Mouse (Mus musculus) stomach, embryonic 14.5 days (tissue): ENCODE measurements at regions not wholly inside any gene's neighbourhood (a gene's known extent, or its start where the extent isn't known, plus 50 kb on each side); places are given as distances from the start of the nearest gene placed in this dataset.
"Not testable (repeated sequence)": the region's sequence is repeated elsewhere in the genome, so short reads cannot be mapped to it uniquely, and the experiment has no call there.

Source experiments
- ATAC-seq: fragments of 200-750 bp; cut with Nextera tagmentation; 2 replicates; pipeline ENCODE4 v1.8.0; 2017; ENCODE audit warnings: low read depth, moderate TSS enrichment; ENCODE audit not compliant: insufficient number of reproducible peaks, insufficient read depth, low FRiP score
- H3K27ac ChIP-seq: fragments of 300-500 bp; sonication (generic); 2 replicates; pipeline ENCODE4 v1.5.1; 2014; ENCODE audit warnings: mild to moderate bottlenecking, low read length, moderate library complexity, mixed read lengths
- H3K27me3 ChIP-seq: fragments of 300-500 bp; sonication (generic); 2 replicates; pipeline ENCODE4 v1.6.1; 2014; ENCODE audit warnings: low read length, control low read depth, mixed read lengths; ENCODE audit not compliant: control insufficient read depth, insufficient read depth
- H3K36me3 ChIP-seq: fragments of 300-500 bp; sonication (generic); 2 replicates; pipeline ENCODE4 v1.6.1; 2014; ENCODE audit warnings: mild to moderate bottlenecking, control low read depth, low read length, moderate library complexity, mixed read lengths; ENCODE audit not compliant: control insufficient read depth, insufficient read depth
- H3K4me1 ChIP-seq: fragments of 300-500 bp; sonication (generic); 2 replicates; pipeline ENCODE4 v1.6.1; 2014; ENCODE audit warnings: low read length, control low read depth, mixed read lengths; ENCODE audit not compliant: control insufficient read depth, insufficient read depth
- H3K4me2 ChIP-seq: fragments of 300-500 bp; sonication (generic); replicated peaks from 2 replicates; pipeline ENCODE4 v1.6.1; 2014; ENCODE audit warnings: low read depth, low read length, control low read depth
- H3K4me3 ChIP-seq: fragments of 300-500 bp; sonication (generic); 2 replicates; pipeline ENCODE4 v1.5.1; 2014; ENCODE audit warnings: low read depth, low read length, control low read depth
- H3K9ac ChIP-seq: fragments of 300-500 bp; sonication (generic); replicated peaks from 2 replicates; pipeline ENCODE4 v1.6.1; 2014; ENCODE audit warnings: low read depth, mild to moderate bottlenecking, control low read depth, low read length, moderate library complexity, mixed read lengths
- H3K9me3 ChIP-seq: fragments of 300-500 bp; sonication (generic); 2 replicates; pipeline ENCODE4 v1.6.1; 2016; ENCODE audit warnings: low read depth, low read length, control low read depth; ENCODE audit not compliant: control insufficient read depth
- WGBS: fragments of 180-500 bp; shearing (Covaris S2); extraction: QIAGEN DNeasy Blood & Tissue Kit; methylation state at CpG from one replicate; pipeline ENCODE4 v1.1.7; 2014; 5-methylcytosine and 5-hydroxymethylcytosine counted together

GRCm38 (mm10) chr10:57291596-57291995 is 194.6 kb upstream of the Hsf2 start:
- Histone ChIP-seq H3K4me3 (no peak overlapping the region), H3K36me3 (no peaks in the 10 kb centered on the region), H3K27me3 (no peaks in the 10 kb centered on the region), H3K9me3 (no peaks in the 10 kb centered on the region), H3K27ac (no peak overlapping the region), H3K4me1 (no peaks in the 10 kb centered on the region), H3K9ac (no peak overlapping the region), H3K4me2 (no peak overlapping the region)
- ATAC-seq = no peak
- WGBS = 94% methylated on average over 10 of the region's 10 CpGs

- no peak for ATAC-seq
- Histone ChIP-seq H3K27me3 (no peaks in the 10 kb centered on the region), H3K9me3 (no peaks in the 10 kb centered on the region), H3K9ac (no peak overlapping the region), H3K27ac (no peak overlapping the region), H3K4me1 (no peaks in the 10 kb centered on the region), H3K36me3 (no peaks in the 10 kb centered on the region), H3K4me3 (no peak overlapping the region), H3K4me2 (no peak overlapping the region)
- WGBS = 52% methylated on average over 3 of the region's 3 CpGs
Measured at GRCm38 (mm10) chr10:57313799-57314198, 172.4 kb upstream of the Hsf2 start.

- Histone ChIP-seq H3K4me3 (no peak overlapping the region), H3K27me3 (no peaks in the 10 kb centered on the region), H3K9me3 (no peaks in the 10 kb centered on the region), H3K27ac (no peak overlapping the region), H3K9ac (no peak overlapping the region), H3K4me1 (no peaks in the 10 kb centered on the region), H3K36me3 (no peaks in the 10 kb centered on the region), H3K4me2 (no peak overlapping the region)
- ATAC-seq = no peak
Measured at GRCm38 (mm10) chr10:57317067-57317466, 169.1 kb upstream of the Hsf2 start.

- no peaks in the 10 kb centered on the region for H3K4me1 ChIP-seq
- H3K4me3 ChIP-seq = no peak overlapping the region
- H3K9me3 ChIP-seq = no peaks in the 10 kb centered on the region
- H3K36me3 ChIP-seq = no peaks in the 10 kb centered on the region
- no peak overlapping the region for H3K4me2 ChIP-seq
- H3K27me3 ChIP-seq = no peaks in the 10 kb centered on the region
- no peak for ATAC-seq
- WGBS = 42% methylated on average over 2 of the region's 2 CpGs
- H3K27ac ChIP-seq = no peak overlapping the region
- H3K9ac ChIP-seq = no peak overlapping the region
Measured at GRCm38 (mm10) chr10:57319171-57319570, 167.0 kb upstream of the Hsf2 start.

- no peak overlapping the region for H3K27ac ChIP-seq
- no peaks in the 10 kb centered on the region for H3K9me3 ChIP-seq
- 76% methylated on average over 2 of the region's 2 CpGs for WGBS
- H3K4me2 ChIP-seq = no peak overlapping the region
- H3K4me1 ChIP-seq = no peaks in the 10 kb centered on the region
- H3K36me3 ChIP-seq = no peaks in the 10 kb centered on the region
- ATAC-seq = no peak
- no peak overlapping the region for H3K9ac ChIP-seq
- H3K27me3 ChIP-seq = no peaks in the 10 kb centered on the region
- H3K4me3 ChIP-seq = no peak overlapping the region
Measured at GRCm38 (mm10) chr10:57322717-57323424, 163.3 kb upstream of the Hsf2 start.

GRCm38 (mm10) chr10:57324226-57324625 is 162.0 kb upstream of the Hsf2 start:
- Histone ChIP-seq H3K36me3 (no peaks in the 10 kb centered on the region), H3K4me1 (no peaks in the 10 kb centered on the region), H3K9me3 (no peaks in the 10 kb centered on the region), H3K9ac (no peak overlapping the region), H3K4me3 (no peak overlapping the region), H3K27me3 (no peaks in the 10 kb centered on the region), H3K4me2 (no peak overlapping the region), H3K27ac (no peak overlapping the region)
- ATAC-seq = no peak
- 67% methylated on average over 1 of the region's 1 CpGs for WGBS

- not testable (repeated sequence) for H3K36me3 ChIP-seq, H3K27me3 ChIP-seq, H3K27ac ChIP-seq, H3K9me3 ChIP-seq, H3K9ac ChIP-seq, H3K4me2 ChIP-seq, ATAC-seq, H3K4me1 ChIP-seq, H3K4me3 ChIP-seq
- WGBS = 92% methylated on average over 1 of the region's 1 CpGs
Measured at GRCm38 (mm10) chr10:57362781-57363180, 123.4 kb upstream of the Hsf2 start.
